Mouse (Mus musculus) liver (tissue): ENCODE data around the gene Dok5.
A peak's percentile ranks its signal among the peaks of the same experiment; 100 is the strongest.

ENCODE experiments used
- DNase-seq: peaks from one replicate; pipeline ENCODE4 v3.0.0-alpha.2; 2020; ENCODE audit warnings: mixed read lengths

Gene Dok5

DNA sequence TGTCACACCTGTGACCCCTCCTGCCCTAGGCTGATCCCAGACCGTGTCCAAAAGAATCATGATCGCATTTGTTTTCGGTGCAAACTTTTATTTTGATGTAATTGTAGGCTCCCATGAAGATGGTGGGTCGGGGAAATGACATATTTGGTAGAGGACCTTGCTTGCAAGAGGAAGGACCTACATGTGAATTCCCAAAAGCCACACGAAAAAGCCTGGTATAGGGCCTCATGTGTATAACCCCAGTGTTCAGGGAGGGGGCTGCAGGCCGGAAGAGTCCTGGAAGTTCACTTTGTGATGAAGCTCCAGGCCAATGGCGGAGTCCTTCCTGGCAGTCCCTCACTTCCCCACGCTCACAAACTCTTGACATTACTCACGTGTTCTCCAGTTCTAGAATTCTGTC is 7.3 kb downstream of the Dok5 start:
- no peak for DNase-seq

DNA sequence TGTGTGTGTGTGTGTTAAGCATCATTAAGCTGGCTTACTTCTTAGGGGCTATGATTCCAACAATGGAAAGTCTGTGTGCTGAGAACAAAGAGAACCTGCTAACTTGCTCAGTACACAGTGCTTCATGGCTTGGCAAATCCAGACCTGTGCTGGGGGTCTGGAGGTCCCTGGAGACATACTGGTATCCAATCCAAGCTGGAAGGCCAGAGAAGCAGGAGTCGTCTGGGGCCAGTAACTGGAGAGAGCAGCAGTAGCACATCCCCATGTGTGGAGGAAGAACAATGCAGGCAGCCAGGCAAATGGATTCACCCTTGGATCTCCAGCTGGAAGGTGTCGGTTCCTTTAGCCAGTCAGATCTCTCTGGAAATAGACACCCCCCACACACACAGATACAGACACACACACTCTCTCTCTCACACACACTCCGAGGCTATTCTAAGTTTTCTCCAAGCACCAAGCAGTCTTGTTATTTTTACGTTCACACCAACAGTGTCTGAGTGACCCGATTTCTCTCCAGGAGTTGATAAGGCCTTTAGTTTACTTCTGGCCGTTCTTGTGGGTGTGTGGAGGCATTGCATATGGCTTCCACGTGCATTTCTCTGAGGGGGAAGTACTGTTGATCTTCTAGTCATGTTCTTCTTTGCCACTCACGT is 8.2 kb downstream of the Dok5 start:
- DNase-seq: no peak

DNA sequence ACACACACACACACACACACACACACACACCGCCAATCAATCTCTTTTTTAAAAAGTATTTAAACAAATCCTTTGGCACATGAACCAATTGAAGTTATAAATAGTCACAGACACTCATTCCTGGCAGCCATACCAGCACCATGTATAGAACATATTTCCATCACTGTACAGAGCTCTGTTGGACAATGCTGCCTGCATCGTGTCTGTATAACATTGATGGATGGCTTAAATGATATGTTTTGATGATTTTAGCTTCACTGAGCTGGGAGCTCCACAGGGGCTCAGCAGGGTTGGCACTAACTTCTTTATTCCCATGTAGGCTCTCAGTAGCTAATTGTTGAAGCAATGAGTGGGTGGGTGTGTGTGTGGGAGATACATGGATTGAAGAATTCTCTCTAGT is 11.9 kb downstream of the Dok5 start:
- DNase-seq: no peak

DNA sequence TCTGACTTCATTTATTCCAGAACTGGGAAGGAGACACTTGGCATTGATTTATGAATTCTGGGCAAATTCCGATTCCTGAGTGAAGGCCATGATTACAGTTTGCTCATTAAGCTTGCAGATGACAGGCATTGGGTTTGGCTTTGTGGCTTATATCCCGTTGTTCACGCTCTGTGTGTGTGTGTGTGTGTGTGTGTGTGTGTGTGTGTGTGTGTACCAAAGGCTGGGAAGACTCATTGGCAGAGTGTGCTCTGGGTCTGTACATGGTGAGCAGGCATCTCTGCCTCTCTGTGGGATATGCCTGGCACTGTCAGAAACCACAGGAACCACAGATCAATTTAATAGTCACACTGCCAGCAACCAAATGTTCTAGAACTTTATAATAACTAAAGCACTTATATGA is 17.3 kb downstream of the Dok5 start:
- DNase-seq: no peak

DNA sequence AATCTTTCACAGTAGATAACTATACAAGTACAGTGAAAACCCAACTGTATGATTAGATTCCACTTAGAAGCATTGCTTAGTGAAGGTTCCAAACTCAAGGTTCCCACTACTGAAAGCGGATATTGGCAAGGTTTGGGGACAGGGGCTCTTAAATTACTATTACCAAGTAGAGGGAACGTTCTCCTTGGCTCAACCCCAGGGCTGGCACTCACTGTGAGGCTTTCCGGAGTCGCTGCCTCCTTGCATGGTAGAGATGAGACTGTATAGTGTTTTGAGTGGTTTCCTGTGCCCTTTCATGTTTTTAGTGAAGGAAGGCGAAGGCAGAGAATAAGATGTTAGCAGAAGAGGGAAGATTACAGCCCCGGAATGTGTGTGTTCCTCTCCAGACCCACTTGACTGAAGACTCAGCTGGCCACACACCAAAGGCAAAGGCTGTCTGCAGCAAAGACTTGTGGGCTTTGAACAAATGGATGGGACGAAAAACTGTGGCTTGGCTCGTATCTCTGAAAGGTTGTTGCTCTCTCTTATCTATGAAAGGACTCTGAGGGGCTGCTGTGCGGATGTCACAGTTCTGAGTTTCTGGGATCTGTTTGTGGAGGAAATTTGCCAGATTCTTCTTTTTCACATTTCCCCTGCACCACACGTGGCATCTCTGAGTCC is 20.7 kb downstream of the Dok5 start:
- no peak for DNase-seq

DNA sequence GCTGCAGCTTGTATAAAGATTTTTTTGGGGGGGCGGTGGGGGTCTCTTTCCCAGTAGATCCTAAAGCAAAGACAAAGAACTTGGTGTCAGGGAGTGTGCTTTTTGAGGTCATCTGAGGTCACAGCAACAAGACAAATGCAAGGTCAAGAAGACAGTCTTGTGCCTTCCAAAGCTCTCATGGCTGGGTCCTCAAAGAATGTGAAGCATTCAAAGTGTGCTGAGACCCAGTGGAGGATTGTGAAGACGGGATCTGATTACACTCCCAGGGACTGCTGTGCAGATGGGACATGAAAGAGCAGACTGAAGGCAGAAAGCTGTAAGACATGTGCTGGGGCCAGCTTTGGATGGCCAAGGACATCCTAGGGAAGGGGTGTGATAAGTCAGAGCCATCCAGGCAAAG is 24.2 kb downstream of the Dok5 start:
- no peak for DNase-seq

DNA sequence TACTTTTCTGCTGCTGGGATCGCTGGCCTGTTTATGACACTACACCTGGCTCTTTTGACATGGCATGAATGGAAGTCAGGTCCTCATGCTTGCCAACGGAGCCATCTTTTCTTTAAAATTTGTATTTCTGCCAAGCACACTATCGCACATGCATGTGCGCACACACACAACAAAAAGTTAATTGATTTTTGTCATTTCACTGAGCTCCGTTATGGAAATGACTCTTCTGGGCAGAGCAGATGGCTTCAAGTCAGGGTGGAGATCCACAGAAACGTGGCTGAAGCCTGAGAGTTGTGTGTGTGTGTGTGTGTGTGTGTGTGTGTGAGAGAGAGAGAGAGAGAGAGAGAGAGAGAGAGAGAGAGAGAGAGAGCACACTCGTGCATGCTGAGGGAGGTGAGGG is 25.1 kb downstream of the Dok5 start:
- DNase-seq: no peak

DNA sequence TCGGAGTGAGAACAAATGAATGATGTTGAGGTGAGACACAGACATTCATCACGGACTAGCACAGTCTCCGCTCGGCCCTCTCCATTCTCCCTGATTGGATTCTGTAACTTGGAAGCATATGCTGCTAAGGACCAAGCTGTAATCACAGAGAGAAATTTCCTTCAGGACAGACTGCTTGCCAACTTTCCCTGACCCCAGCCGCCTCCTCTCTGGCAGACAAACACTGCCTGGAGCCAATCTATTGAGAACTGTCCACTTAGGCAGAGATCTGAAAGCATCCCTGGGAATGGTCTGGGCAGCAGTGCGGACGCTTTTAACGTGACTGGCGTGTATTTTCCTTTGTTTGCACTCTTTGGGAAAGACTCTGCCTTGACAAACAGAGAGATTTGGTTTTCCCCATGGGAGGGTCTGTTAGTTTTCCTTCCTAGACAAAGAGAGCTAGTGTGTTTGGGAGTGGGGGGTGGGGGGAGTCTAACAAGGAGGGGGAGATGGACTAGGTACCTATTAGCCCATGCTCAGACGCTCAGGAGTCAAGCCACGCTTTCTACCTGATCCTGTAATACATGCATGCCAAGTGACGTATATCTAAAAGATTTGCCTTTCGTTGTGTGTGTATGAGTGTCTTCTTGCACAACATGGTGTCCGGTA is 25.7 kb downstream of the Dok5 start:
- peak; percentile 8 for DNase-seq

DNA sequence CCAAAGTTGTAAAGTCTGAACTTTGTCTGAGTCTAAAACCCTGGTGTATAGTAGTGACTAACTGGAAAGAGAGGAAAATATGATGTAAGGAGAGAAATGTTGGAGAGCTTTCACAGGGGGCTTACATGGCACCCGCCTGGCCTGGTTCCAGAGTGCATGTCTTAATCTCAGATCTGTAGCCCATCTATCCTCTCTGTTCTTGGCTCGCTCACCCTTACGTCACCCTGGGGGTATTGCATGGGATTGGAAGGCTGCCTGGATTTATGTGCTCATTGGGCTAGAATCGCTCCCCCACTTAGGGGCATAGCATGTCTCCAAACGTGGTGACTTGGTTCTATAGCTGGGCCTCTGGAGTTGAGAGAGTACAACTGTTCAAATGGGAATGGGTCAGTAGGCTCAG is 26.6 kb downstream of the Dok5 start:
- DNase-seq: no peak

DNA sequence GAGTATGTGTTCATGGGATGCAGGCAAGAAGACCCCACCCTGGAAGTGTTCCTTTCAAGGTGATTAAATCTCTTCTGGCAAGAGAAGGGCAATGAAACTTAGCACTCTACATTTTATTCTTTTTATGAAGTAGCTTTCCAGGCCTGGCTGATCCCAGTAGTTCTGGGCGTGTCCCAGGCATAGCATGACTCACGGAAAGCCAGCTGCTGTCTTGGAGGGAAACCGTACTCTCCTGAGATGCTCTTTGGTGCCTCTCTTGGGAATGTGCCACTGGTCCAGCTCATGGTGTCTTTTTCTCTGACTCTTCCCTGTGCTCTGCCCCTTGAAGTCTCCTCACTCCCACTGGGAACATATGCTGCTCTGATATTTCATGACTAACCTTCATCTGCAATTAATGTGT is 33.1 kb downstream of the Dok5 start:
- DNase-seq: no peak

DNA sequence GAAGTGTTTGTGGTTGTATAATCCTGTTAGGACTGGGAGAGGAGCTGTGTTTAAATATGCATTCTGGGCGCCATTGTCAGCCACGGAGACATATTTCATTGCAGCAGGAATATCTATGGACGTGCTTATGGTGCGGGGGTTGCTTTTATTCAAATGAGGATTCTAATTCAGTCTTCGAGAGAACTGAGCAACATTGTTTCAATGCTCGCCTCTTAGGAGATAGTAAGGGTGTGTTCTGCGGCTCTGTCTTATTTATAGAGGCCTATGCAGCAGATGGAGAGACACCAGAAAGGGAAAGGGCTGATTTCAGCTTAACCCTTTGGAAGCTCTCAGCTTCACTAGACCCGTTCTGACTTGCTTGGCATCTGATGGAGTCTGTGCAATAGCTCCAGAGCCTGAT is 35.6 kb downstream of the Dok5 start:
- no peak for DNase-seq

DNA sequence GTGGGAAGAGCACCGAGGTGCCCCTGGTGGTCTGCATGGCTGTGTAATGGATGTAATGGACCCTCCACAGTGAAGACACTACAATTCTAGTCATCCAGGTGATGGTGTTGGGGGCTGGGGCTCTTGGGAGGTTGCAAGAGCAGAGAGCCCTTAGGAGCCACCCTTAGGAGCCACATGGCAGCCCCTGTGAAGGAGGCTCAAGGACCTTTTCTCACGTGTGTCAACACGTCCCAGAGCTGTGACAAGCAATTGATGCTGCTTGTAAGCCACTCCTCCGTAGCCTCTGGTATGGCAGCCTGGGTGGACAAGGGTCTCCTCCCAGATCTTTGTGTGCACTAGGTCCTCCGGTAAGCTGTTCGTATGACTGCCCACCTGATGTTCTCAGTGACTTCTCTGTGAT is 37.1 kb downstream of the Dok5 start:
- DNase-seq: no peak

DNA sequence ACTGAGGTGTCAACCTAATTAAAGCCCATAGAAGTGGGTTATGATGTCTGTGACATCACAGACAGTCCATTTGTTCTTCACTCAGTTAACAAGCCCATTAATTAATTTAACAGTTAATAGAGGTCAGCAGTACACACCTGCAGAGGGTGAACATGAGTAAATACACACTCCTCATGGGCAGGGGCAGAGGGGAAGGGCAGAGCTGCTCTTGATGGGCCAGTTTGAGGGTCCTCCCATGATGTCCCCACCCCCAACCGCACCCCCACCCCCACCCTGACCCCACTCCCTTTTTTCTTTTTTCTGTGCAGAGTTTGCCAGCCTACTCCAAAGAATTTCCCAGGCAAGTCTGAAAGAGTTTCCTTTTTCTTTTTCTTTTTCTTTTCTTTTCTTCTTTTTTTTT is 39.9 kb downstream of the Dok5 start:
- DNase-seq: no peak

DNA sequence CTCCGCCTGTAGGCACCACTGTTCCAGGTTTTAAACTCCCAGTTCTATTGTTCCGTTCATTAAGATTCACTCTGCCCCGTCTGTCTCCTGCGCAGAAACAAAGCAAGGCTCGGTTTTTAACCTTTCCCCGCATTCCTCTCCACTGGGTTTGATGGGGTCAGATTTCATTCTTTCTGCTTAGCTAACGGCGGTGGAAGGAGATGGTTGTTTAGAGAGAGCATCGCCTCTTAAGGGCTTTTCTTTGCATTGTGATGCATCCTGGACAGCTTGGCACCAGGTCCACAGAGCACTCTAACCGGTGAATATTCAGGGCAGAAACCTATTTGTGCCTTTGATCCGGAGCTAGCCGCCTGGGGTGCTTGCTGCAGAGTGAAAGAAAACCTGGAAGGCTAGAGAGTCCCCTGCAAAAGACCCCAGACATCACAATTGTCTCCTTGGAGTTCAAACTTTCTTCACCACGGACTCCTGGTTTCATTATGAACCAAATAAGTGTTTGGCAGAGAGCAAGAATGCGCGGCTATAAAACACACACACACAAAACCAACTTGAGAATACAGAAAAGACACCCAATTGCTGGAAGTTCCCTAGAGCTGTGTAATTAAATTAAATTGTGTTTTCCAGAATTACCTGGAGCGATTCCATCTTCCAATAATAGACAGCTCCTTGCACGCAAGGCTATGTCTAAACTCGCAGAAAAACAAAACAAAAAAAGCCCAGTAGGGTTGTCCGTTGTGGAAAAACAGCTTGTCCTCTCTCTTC is 40.7 kb downstream of the Dok5 start:
- DNase-seq: no peak

DNA sequence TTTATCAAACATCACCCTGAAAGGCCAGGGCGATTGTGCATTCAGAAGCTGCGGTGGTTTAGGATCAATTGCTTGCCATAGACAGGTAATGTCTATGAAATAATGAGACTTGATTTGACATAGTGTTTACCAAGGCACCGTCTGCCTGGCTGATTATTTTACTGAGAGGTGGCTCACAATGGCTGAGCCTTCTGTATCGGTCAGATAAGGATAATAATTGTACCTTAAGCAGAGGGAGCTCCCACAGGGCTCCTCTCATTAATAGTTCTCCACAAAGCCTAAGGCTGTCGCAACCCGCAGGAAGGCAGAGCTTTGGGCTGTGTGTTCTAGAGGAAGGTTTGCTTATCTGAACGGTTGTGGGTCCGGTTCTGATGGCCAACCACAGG is 41.3 kb downstream of the Dok5 start:
- no peak for DNase-seq

DNA sequence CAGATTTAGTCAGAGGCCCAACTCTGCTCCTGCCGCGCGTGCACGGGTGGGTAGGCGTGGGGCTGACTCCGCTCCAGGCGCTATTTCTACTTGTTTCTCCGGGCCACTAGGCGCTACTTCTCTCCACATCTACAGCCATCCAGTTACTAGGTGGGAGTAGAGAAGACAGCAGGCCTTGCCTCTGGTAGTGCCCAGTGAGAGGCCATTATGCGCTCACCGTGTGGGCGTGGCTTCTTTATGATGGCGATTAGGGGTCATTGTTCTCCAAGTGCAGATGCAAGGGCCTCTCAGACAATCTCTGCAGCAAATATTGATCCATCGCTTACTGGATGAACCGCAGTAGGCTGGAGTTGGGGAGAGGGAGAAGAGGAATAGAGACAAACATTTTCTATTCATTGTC is 44.0 kb downstream of the Dok5 start:
- DNase-seq: no peak

DNA sequence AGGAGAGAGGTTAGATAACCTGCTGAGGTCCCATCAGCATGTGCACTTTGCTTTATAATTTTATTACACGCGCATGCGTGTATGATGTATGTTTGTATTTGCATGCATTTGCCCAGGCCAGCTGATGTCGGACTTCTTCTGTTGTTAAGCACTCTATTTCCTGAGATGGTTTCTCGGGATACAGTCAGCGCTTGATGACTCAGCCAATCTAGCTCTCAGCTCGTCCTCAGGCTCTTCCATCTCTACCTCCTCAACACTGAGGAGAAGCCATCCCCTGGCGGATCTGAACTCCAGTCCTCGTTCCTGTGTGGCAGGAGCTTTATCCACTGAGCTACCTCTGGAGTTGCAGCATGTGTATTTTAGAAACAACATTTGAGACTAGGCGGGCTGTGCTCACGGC is 44.5 kb downstream of the Dok5 start:
- no peak for DNase-seq

DNA sequence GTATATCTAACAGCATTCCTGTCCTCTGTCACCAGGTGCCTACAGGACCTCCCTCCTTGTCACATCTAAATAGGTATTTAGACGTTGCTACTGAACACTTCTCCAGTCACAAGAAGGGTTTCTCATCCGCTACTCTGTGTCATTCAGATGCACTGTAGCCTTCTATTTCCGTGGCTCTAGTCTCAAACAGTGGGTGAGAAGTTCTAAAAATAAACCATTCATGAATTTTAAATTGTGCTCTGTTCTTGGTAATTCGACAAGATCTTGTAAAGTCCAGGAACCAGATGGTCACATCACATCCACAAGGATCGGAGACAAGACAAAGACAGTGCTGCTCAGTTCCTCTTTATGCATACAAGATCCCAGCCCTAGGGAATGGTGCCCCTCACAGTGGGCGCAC is 46.0 kb downstream of the Dok5 start:
- no peak for DNase-seq

DNA sequence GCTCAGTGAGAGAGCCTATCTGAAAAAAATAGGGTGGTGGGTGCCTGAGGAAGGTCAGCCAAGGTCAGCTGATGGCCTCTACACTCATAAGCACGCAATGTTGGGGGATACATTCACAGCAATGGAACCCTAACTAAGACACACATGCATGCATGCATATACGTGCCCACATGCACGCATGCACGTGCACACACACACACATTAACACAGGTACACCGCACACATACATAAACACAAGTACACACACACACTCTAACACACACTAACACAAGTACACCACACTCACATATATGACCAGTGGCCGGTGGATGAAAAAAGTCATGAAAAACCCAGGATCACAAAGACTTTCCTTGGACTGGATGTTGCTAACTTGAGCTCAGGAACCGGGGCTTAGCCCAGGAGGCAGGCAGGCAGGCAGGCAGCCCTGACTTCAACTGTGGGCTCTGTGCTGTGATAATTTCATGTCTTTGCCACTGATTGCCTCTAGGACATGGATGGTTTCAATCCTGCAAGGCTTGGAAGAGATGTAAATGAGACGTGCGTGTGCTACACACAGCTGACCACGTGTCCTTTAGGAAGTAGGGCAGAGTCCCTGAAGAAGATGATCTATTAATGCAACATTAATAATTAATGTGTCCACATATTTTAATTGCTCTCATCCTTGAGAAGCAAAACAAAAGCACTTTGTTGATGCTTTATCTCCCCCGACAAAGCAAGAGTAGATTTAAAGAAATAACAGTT is 48.6 kb downstream of the Dok5 start:
- DNase-seq: no peak

DNA sequence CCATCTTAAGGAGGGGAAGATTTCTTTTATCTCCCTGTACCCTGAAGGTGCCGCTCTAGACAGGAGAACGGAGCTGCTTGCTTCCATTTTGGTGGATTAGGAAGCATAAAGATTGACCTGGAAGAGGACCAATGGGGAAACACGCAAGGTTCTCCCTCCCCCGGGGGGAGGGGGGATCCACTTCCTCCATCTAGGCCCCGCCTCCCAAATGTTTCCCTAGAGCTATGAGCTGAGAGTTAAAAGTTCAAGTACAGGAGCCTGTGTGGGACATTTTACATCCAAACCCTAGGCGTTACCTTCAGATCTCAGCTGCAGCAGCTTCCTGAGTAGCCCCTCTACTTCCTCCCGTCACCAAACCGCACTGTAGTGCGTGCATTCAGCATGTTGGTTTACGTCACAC is 56.5 kb downstream of the Dok5 start:
- no peak for DNase-seq

DNA sequence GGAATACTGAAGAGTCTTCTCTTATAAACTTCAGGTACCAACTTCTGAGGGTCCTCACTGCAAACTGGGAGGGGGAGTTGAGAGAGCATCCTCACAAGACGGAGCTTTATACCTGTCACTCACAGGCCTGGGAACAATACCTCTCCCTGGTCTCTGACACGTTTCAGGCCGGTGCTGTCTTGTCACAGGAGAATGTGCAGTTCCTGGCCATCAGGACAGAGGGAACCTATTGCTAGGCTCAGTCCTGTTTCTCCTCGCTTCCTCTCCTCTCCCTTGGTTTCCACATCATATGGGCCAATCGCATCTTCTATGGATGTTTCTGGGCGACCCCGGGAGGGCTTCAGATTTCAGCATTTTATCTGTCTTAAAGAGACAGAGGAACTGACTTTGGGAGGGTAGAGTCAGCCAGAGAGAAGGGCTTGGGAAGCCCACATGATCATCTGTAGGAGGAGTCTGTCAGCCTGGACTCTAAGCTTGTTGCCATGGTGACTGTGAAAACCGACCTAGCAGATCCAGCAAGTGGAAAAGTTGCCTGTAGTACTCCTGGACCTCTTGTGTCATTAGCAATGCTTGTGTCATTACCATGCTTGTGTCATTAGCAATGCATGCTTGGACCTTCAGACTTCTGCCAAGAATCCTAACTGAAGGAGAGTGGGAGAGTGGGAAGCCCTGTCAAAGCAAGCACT is 59.9 kb downstream of the Dok5 start:
- no peak for DNase-seq

DNA sequence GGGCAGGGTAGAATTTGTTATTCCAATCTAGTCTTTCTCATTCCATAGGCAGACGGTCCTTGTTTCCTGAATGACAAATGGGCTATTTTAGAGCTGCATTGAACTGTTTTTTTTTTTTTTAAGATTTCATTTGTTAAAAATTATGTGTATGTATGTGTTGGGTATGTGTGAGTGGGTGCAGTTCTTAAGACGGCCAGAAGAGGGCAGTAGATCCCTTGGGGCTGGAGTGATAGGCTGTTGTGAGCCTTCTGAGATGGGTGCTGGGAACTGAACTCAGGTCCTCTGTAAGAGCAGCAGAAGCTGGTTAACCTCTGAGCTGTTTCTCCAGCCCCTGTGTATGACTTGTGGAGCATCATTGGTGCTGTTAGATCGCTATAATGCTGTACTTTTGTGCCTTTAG is 63.6 kb downstream of the Dok5 start:
- DNase-seq: no peak

DNA sequence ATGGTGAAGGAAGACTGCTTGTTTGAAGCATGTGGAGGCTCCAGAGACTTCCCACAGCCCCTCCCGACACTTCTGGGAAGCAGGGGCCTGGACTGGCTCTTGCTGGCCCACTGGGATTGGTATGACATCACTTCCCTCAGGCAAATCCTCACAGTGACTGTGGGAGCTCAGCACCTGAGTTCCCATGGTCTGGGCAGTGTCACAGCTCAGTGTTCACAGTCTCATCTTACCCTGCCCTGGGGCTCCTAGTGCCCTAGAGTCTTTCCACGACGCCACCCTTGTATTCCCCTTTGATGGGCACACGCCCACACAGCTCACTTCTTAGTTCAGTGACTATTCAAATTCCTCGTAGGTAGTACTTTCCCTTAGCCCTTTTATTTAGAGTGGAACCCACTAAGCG is 71.4 kb downstream of the Dok5 start:
- no peak for DNase-seq
